Mouse (Mus musculus): ENCODE measurements around the gene Nek1. TPM values are rescaled to one million over a fixed set of nuclear protein-coding genes. Genes with fewer than 3 reads are reported as not detected.

Nek1 gene
- polyA plus RNA-seq, 1 experiment from 2014 or later = 22.6 TPM

DNA sequence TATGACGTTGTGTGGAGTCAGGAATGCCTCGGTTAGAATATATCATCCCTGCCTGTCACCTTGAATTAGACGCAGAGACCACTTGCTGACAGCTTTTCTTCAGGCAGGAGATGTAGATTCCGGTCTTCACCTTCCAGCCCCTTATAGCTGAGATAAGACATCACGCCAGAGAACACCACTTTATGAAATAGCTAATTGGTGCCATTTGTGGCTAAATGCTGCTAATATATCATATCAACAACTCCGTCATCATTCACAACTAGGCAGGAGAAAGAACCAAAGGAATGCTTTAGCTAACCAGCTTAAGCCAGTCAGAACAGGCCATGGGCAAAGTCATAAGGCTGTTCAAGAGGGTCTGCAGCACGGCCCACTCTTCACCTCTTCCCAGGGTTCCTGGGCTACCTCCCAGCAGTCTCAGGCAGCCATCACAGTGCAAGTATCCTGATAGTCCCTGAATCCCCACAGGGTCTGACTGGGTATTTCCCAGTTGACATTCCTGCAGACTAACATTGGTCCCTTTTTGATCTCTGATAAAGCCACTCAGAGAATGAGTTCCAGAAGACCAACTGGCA lies 181.0 kb downstream of the Nek1 start:
- no peaks in the 10 kb centered on the region for H3K9me3 ChIP-seq
- WGBS = 79% methylated on average over 7 of the region's 7 CpGs
- no peak overlapping the region for H3K4me2 ChIP-seq (replicated peaks)
- no peak overlapping the region for H3K9ac ChIP-seq
- H3K27ac ChIP-seq = no peak overlapping the region
- no peaks in the 10 kb centered on the region for H3K4me1 ChIP-seq
- H3K36me3 ChIP-seq = no peaks in the 10 kb centered on the region
- no peaks in the 10 kb centered on the region for H3K27me3 ChIP-seq (replicated peaks)
- no peak for ATAC-seq (ENCODE audit: low FRiP score, low read depth)
- no peak overlapping the region for H3K4me3 ChIP-seq

DNA sequence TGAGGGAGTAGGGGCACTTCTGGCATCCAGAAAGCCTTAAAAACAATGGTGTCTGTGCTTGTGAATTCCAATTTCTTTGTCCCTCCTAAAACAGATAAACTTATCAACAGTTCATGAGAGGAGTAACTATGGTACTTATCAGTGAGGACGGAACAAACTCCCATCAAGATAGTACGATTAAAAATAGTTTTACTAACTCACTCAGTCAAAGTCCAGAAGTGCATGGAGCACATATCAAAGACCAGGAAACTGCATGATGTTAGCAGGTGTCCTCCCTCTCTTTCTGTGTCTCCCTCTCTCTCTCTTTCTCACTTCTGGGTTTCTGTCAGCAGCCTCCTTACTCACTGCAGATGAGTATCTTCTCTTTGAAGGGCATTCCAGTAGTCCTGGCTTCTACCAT lies 182.9 kb downstream of the Nek1 start:
- Histone ChIP-seq H3K36me3 (no peaks in the 10 kb centered on the region), H3K4me1 (no peaks in the 10 kb centered on the region)

DNA sequence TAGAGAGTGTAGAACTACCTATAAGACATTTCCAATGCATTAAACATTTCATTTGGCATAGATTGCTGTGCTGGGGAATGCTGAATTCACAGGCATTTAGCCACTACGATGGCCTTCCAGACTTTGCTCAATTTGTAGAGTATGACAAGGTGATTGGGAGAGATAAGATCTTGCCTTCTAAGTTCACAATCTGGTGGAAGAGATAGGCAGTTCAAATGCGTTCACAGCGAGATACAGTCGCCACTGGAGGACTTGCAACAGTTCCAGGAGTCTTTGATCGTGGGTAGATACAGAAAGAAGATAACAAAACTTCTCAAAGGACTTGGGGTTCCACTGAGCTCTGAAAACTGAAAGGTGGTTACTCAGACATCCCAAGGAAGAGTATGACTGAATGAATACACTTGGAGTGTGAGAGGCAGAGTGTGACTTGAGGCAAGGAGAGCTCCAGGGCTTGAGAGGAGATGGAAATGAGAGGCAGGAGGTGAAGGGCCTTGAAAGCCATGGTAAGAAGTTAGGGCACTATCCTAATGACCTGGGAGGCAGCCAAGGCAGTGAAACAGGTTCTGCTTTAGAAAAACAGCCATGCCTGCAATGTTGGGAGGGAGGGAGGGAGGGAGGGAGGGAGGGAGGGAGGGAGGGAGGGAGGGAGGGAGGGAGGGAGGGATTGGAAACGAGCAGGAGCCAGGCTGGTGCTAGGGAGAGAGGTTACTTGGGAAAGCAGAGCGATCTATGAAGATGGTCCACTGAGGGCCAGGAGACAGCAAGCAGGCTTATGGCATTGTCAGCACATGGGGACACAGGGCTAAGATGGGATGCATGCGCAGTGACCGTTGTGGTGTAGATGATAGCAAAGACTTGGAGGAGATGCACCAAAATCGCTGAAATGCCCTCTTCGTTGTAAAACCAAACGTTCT lies 184.9 kb downstream of the Nek1 start:
- WGBS = 82% methylated on average over 12 of the region's 12 CpGs
- Histone ChIP-seq H3K27ac (no peak overlapping the region), H3K9me3 (no peaks in the 10 kb centered on the region), H3K36me3 (no peaks in the 10 kb centered on the region), H3K27me3 (replicated peaks) (no peaks in the 10 kb centered on the region), H3K4me1 (no peaks in the 10 kb centered on the region), H3K4me3 (no peak overlapping the region), H3K9ac (no peak overlapping the region), H3K4me2 (replicated peaks) (no peak overlapping the region)
- ATAC-seq (ENCODE audit: low FRiP score, low read depth) = no peak

More for the DNA sequence above, 182.9 kb downstream of the Nek1 start:
- Histone ChIP-seq H3K4me3 (no peak overlapping the region), H3K4me2 (replicated peaks) (no peak overlapping the region), H3K9ac (no peak overlapping the region), H3K9me3 (no peaks in the 10 kb centered on the region), H3K27ac (no peak overlapping the region), H3K27me3 (replicated peaks) (no peaks in the 10 kb centered on the region)
- ATAC-seq (ENCODE audit: low FRiP score, low read depth) = no peak
- 93% methylated on average over 2 of the region's 2 CpGs for WGBS

DNA sequence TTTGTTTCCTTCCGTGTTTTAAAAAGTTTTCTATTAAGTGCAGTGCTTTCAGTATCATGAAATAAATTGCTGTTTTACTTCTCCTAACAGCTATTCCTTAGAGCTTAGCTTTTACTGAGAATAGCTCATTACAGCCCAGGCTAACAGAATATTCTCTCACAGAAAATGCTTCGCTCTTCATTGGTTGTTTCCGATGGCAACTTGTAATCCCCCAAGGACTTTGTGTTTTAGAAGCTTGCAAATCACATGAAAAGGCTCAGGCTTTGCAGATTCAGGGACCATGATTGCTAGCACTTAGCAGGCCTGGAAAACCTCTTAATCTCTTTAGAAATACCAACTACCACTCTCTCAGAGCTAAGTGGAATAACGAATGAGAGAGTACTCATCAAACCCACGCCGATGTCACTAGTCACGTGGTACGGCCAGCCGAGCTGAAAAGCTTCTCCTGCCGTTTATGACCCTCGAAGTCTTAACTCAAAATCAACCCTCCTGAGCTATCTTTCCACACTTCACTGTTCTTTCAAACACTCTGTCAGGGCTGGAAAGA lies 185.7 kb downstream of the Nek1 start:
- H3K27me3 ChIP-seq (replicated peaks) = no peaks in the 10 kb centered on the region
- no peaks in the 10 kb centered on the region for H3K36me3 ChIP-seq
- H3K9me3 ChIP-seq = no peaks in the 10 kb centered on the region
- H3K4me3 ChIP-seq = no peak overlapping the region
- no peak overlapping the region for H3K4me2 ChIP-seq (replicated peaks)
- WGBS = 66% methylated on average over 11 of the region's 11 CpGs
- no peak overlapping the region for H3K9ac ChIP-seq
- no peaks in the 10 kb centered on the region for H3K4me1 ChIP-seq
- ATAC-seq (ENCODE audit: low FRiP score, low read depth) = no peak
- H3K27ac ChIP-seq = no peak overlapping the region

Other genes with a start within 250 kb of the Nek1 start
- 104 and 114 TPM in 2 replicates for gene Hpf1, start 102.8 kb upstream of the Nek1 start, polyA plus RNA-seq (2016; fragmentation: Nextera tagmentation; extraction: Ambion mirVana)
- gene Clcn3, start 9.9 kb upstream of the Nek1 start, polyA plus RNA-seq (2016; fragmentation: Nextera tagmentation; extraction: Ambion mirVana) = 45.4 and 47.4 TPM in 2 replicates
- gene Sh3rf1, start 230.7 kb downstream of the Nek1 start, polyA plus RNA-seq (2016; fragmentation: Nextera tagmentation; extraction: Ambion mirVana) = 25.2 and 26.2 TPM in 2 replicates